Mouse (Mus musculus): ENCODE results near the gene Art1.

The Art1 gene

GRCm38 (mm10) chr7:102109171-102109570, 7.6 kb downstream of the Art1 start, which contains the start of gene Art5:
TSS of gene Art5 (minus strand) at chr7:102109489.
- DNase-seq (ENCODE audit: low spot score), result no peak

- DNase-seq (ENCODE audit: low spot score), result no peak
Observed at GRCm38 (mm10) chr7:102109746-102110145, 8.2 kb downstream of the Art1 start.

DNA sequence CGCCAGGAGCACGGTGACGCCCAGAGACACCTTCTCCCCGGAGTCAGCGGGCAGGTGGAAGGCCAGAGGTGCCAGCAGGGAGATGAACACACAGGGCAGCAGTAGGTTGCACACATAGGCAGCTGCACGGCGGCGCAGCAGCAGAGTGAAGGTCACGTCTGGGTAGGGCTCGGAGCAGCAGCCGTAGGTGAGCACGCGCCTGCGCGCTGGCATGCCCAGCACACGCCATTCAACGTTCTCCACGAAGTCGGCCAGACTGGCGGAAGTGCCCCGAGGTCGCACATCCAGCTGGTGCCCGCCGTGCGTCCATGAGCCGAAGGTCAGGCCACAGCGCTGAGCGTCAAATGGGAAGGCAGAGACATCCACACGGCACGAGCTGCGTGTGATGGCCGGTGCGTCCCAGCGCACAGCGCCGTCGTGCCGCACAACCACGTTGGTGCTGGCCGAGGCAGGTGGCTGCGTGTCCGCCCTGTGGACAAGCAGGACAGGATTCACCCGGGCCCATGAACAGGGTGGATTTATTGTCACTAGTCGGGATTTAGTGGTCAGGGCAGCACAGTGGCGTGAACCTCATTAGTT, 11.7 kb downstream of the Art1 start:
- no peak for DNase-seq (ENCODE audit: low spot score)

- DNase-seq (ENCODE audit: low spot score), result no peak
Observed at GRCm38 (mm10) chr7:102116579-102117331, 15.2 kb downstream of the Art1 start, which contains the start of gene Chrna10. TSS of gene Chrna10 (minus strand) at chr7:102116828.

DNA sequence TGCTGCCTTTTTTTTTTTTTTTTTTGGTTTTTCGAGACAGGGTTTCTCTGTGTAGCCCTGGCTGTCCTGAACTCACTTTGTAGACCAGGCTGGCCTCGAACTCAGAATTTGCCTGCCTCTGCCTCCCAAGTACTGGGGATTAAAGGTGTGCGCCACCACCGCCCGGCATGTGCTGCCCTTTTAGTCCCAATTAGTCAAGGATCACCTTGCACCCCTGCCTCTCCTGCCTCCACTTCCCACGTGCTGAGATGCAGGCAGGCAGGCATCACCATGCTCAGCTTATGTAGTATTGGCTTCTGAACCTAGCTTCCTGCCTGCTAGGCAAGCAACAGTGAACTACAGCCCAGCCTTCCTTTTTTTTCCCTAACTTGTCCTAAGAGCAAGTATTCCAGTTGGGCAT, 15.8 kb downstream of the Art1 start:
- DNase-seq (ENCODE audit: low spot score), result no peak

GRCm38 (mm10) chr7:102120326-102120725, 18.8 kb downstream of the Art1 start:
- no peak for DNase-seq (ENCODE audit: low spot score)

GRCm38 (mm10) chr7:102132395-102132794, 30.9 kb downstream of the Art1 start:
- no peak for DNase-seq (ENCODE audit: low spot score)

DNA sequence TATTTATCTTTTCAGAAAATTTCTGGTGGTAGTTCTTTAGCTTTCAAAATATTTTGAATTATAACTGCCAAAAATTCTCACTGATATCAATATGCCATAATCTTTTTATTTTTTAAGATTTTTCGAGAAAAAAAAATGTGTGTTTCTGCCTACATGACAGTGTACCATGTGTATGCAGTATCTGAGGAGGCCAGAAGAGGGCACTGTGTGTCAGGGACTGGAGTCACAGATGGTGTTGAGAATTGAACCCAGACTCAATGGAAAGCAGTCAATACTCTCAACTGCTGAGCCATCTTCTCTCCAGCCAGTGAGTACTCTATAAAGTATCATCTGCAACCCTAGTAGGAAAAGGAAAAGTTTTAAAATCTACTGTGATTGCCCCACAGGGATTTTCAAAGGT, 35.9 kb downstream of the Art1 start:
- DNase-seq (ENCODE audit: low spot score), result no peak

DNA sequence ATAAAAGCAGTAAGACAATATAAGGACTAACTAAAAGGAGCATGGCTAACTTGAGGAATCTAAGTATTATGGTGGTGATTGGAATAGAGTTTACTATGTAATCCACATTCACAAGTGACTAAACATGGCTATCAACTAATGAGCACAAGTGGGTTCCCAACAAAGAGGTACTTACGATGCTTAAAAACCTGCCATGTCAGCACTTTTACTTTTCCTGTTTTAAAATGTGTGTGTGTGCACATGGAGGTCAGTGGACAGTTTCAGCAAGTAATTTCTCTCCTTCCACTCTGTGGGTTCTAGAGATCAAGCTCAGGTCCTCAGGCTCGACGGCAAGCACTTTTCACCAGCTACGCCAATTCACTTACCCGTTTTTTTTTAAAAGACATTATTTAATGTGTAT, 36.4 kb downstream of the Art1 start:
- DNase-seq (ENCODE audit: low spot score), result no peak

DNA sequence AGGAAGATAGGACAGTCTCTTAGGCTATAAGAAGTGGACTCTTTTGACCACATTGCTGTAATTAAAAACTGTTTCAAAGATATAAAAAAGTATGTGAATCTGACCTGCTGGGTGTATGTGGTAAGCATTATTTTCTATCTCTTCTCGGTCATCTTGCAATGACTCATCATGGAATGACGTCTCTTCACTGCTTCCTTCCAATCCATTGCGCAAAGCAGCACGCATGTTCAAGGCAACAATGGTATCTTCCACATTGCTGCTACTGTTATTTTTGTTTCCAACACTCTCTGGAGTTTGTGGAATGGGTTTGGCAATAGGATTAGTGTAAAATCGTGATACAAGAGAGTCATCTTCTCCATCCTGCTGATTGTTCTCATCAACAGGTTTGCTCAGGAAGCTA, 52.1 kb downstream of the Art1 start:
- no peak for DNase-seq (ENCODE audit: low spot score)

Data from ovary, postnatal 10 days (tissue).